Mouse (Mus musculus): ENCODE results near the gene Naaladl1. TPM values are rescaled to one million over a fixed set of nuclear protein-coding genes. Genes with fewer than 3 reads are reported as not detected.
A peak's percentile ranks its signal among the peaks of the same experiment; 100 is the strongest.

The Naaladl1 gene
- polyA plus RNA-seq, 1 experiment: 0.11 TPM

DNA sequence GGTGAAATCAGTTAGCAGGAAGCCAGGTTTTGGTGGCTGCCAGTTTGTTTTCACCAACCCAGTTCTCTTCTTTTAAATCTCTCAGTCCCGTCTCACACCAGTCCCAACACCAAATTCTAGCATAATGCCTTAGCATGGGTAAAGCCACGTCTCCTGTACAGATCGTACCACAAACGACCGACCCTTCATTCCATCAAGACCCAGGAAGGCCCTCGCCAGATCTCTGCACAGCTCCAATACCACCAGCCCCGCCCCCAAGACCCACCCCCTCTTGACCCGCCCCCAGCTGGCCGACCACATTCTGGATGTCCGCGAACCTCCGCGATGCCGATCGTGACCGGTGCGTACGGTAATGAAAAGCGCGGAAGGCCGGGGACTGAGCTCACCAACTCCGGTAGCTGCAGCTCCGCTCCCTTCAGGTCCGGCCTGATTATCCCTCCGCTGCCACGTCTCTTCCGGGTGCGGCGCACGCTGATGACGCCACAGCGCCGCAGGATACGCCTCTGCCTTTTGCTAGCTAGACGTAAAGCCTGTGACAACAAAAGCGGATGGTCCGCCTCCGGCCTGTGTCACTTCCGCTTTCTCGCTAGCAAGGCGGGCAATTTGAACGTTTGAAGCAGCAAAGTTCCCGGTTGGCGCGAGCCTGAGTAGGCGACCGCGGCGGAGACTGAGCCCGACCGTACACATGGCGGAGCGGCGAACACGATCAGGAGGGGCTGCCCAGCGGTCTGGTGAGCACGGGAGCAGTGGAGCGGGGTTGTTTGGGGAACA, 20.9 kb upstream of the Naaladl1 start, which contains the start of the genes Zfpl1 and Cdca5:
Zfpl1 (minus strand) TSS at position 479 of the 771 bp plus-strand sequence.
Cdca5 (plus strand) TSS at position 506 of the 771 bp plus-strand sequence.
- Histone ChIP-seq H3ac (ENCODE audit: control insufficient read depth, insufficient read length) (peak within 1 kb of the TSS; percentile 74), H3K79me2 (ENCODE audit: control insufficient read depth, insufficient read depth) (peaks cover 47% of the 10 kb centered on the region), H3K4me2 (ENCODE audit: low read depth) (peak within 1 kb of the TSS; percentile 97), H3K27me3 (ENCODE audit: control insufficient read depth, insufficient read depth, insufficient read length) (no peaks in the 10 kb centered on the region), H3K36me3 (ENCODE audit: control insufficient read depth, insufficient read depth) (no peaks in the 10 kb centered on the region), H3K4me3 (peak within 1 kb of the TSS; percentile 89)
- peak; percentile 94 for TF ChIP-seq SRF (IDR thresholded peaks at IDR 0.05; ENCODE audit: control insufficient read depth, insufficient read length, low read depth)
- TF ChIP-seq POLR2AphosphoS2 (IDR thresholded peaks at IDR 0.05; ENCODE audit: insufficient read length, low read depth): peak; percentile 20
- peak; percentile 99 for TF ChIP-seq E2F4 (IDR thresholded peaks at IDR 0.05; ENCODE audit: insufficient read depth)
- peak in 2 of 3 experiments; percentile 9 to 63 for TF ChIP-seq MYOG (IDR thresholded peaks at IDR 0.05; ENCODE audit: control insufficient read depth in 1 of 3, insufficient read depth in 1 of 3, insufficient read length in 2 of 3, low read depth in 2 of 3)
- no peak for TF ChIP-seq TCF3 (IDR thresholded peaks at IDR 0.05; ENCODE audit: insufficient read length, low read depth)
- no peak for TF ChIP-seq MAX (IDR thresholded peaks at IDR 0.05; ENCODE audit: low read depth)
- peak; percentile 64 for TF ChIP-seq POLR2A (IDR thresholded peaks at IDR 0.05; ENCODE audit: insufficient read length, low read depth)
- peak in 2 of 3 experiments; percentile 16 for TF ChIP-seq MYOD1 (IDR thresholded peaks at IDR 0.05; ENCODE audit: control insufficient read depth in 1 of 3, insufficient read length in 2 of 3, low read depth in 2 of 3)

DNA sequence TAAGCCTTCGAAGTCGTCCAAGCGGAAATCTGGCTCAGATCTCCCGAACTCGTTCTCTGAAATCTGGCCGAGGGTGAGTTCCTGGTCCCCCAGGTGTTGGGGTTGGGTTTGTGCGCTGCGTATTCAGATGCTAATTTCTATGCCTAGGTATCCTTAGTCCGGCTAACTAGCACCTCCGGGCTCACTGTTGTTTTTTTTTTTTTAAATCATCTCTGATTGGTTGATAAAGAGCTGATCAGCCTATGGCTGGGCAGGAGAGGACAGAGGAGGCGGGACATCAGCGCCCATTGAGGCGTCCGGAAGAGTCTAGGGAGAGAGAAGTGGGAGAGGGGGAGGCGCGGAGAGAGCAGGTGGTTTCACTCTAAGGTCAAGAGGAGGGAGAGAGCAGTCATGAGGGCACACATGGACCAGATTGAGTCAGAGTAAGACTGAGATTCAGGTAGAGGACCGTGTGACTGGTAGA, 20.1 kb upstream of the Naaladl1 start:
- peaks cover 47% of the 10 kb centered on the region for H3K79me2 ChIP-seq (ENCODE audit: control insufficient read depth, insufficient read depth)
- no peaks in the 10 kb centered on the region for H3K27me3 ChIP-seq (ENCODE audit: control insufficient read depth, insufficient read depth, insufficient read length)
- no peak for TF ChIP-seq CEBPB (IDR thresholded peaks at IDR 0.05; ENCODE audit: insufficient read depth, poor library complexity, severe bottlenecking)
- no peak for TF ChIP-seq POLR2AphosphoS2 (IDR thresholded peaks at IDR 0.05; ENCODE audit: insufficient read length, low read depth)
- TF ChIP-seq E2F4 (IDR thresholded peaks at IDR 0.05; ENCODE audit: insufficient read depth): no peak
- no peak for TF ChIP-seq MAX (IDR thresholded peaks at IDR 0.05; ENCODE audit: low read depth)
- TF ChIP-seq USF1 (IDR thresholded peaks at IDR 0.05; ENCODE audit: low read depth): no peak
- no peak for TF ChIP-seq SRF (IDR thresholded peaks at IDR 0.05; ENCODE audit: control insufficient read depth, insufficient read length, low read depth)
- TF ChIP-seq MYOG (IDR thresholded peaks at IDR 0.05; ENCODE audit: control insufficient read depth in 1 of 3, insufficient read depth in 1 of 3, insufficient read length in 2 of 3, low read depth in 2 of 3): no peak
- no peak for TF ChIP-seq REST (IDR thresholded peaks at IDR 0.05; ENCODE audit: insufficient read depth, insufficient read length)
- no peak for TF ChIP-seq TCF12 (IDR thresholded peaks at IDR 0.05; ENCODE audit: insufficient read depth, poor library complexity, severe bottlenecking)
- TF ChIP-seq MYOD1 (IDR thresholded peaks at IDR 0.05; ENCODE audit: control insufficient read depth in 1 of 3, insufficient read length in 2 of 3, low read depth in 2 of 3): no peak
- no peak for TF ChIP-seq TCF3 (IDR thresholded peaks at IDR 0.05; ENCODE audit: insufficient read length, low read depth)
- no peak for TF ChIP-seq POLR2A (IDR thresholded peaks at IDR 0.05; ENCODE audit: insufficient read length, low read depth)
- peak overlapping the region; percentile 74 for H3ac ChIP-seq (ENCODE audit: control insufficient read depth, insufficient read length)
- H3K4me3 ChIP-seq: peak overlapping the region; percentile 89
- H3K36me3 ChIP-seq (ENCODE audit: control insufficient read depth, insufficient read depth): no peaks in the 10 kb centered on the region
- peak overlapping the region; percentile 97 for H3K4me2 ChIP-seq (ENCODE audit: low read depth)

DNA sequence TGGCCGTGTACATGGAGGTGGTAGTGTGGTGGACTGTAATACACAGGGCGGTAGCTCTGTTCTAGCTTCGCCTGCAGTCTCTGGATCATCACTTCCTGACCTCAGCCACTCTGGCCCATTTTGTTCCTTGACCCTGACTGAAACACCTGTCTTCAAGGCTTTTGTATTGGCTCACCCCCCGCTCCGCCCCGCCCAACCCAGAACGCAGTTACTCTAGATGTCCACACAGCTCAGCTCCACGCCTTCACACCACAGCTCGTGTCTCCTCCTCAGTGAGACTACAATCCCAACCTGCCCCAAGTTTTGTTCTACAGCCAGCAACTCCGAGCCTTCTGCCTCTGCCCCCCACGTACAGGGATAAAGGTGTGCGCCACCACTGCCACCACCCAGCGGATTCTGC, 16.7 kb upstream of the Naaladl1 start:
- H3K27me3 ChIP-seq (ENCODE audit: control insufficient read depth, insufficient read depth, insufficient read length): no peaks in the 10 kb centered on the region
- H3K79me2 ChIP-seq (ENCODE audit: control insufficient read depth, insufficient read depth): peaks cover 38% of the 10 kb centered on the region
- no peak overlapping the region for H3ac ChIP-seq (ENCODE audit: control insufficient read depth, insufficient read length)
- no peak overlapping the region for H3K4me2 ChIP-seq (ENCODE audit: low read depth)
- H3K36me3 ChIP-seq (ENCODE audit: control insufficient read depth, insufficient read depth): peaks cover 6% of the 10 kb centered on the region
- no peak for TF ChIP-seq CEBPB (IDR thresholded peaks at IDR 0.05; ENCODE audit: insufficient read depth, poor library complexity, severe bottlenecking)
- no peak for TF ChIP-seq REST (IDR thresholded peaks at IDR 0.05; ENCODE audit: insufficient read depth, insufficient read length)
- TF ChIP-seq MAX (IDR thresholded peaks at IDR 0.05; ENCODE audit: low read depth): no peak
- TF ChIP-seq TCF12 (IDR thresholded peaks at IDR 0.05; ENCODE audit: insufficient read depth, poor library complexity, severe bottlenecking): no peak
- no peak for TF ChIP-seq E2F4 (IDR thresholded peaks at IDR 0.05; ENCODE audit: insufficient read depth)
- TF ChIP-seq MYOD1 (IDR thresholded peaks at IDR 0.05; ENCODE audit: control insufficient read depth in 1 of 3, insufficient read length in 2 of 3, low read depth in 2 of 3): no peak
- no peak overlapping the region for H3K4me3 ChIP-seq

DNA sequence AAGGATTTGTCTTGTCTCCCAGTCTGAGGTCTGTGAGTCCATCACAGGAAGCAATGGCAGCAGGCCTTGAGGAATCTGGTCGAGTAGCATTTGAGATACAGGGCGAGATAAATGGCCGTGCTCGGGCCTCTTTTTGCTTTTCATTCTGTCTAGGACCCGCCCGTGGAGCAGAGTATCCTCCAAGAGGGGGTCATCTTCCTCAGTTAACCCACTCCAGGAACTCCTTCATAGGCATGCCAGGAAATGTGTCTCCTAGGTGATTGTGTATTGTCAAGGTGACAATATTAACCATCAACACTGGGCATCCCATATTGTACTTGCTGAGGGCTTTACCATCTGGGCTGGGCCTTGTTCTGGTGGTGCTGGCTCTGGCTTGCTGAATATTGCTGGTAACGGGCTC, 11.5 kb upstream of the Naaladl1 start, which contains the start of gene AC131692.1:
AC131692.1 (plus strand) TSS at position 301 of the 400 bp plus-strand sequence.
- no peaks in the 10 kb centered on the region for H3K27me3 ChIP-seq (ENCODE audit: control insufficient read depth, insufficient read depth, insufficient read length)
- H3K4me3 ChIP-seq: no peak within 1 kb of the TSS
- H3ac ChIP-seq (ENCODE audit: control insufficient read depth, insufficient read length): no peak within 1 kb of the TSS
- peaks cover 6% of the 10 kb centered on the region for H3K36me3 ChIP-seq (ENCODE audit: control insufficient read depth, insufficient read depth)
- H3K79me2 ChIP-seq (ENCODE audit: control insufficient read depth, insufficient read depth): peaks cover 3% of the 10 kb centered on the region
- H3K4me2 ChIP-seq (ENCODE audit: low read depth): no peak within 1 kb of the TSS
- TF ChIP-seq CEBPB (IDR thresholded peaks at IDR 0.05; ENCODE audit: insufficient read depth, poor library complexity, severe bottlenecking): no peak
- no peak for TF ChIP-seq SRF (IDR thresholded peaks at IDR 0.05; ENCODE audit: control insufficient read depth, insufficient read length, low read depth)
- no peak for TF ChIP-seq MYOD1 (IDR thresholded peaks at IDR 0.05; ENCODE audit: control insufficient read depth in 1 of 3, insufficient read length in 2 of 3, low read depth in 2 of 3)
- TF ChIP-seq TCF12 (IDR thresholded peaks at IDR 0.05; ENCODE audit: insufficient read depth, poor library complexity, severe bottlenecking): no peak

DNA sequence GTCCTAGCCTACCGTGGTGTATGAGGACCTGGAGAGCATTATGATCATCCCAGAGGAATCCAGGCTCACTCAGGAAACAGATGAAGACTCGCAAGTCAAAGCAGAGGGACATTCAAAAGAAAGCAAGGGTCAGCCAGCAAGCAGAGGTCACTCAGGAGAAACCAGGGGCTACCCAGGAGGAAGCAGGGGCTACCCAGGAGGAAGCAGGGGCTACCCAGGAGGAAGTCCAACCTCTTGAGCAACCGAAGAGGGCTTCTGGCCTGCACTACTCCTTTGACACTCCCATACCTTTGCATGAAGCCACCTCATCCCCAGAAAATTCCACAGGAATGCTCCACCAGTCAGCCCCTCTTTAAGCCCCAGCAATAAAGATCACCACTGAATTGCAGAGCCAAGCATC, 7.7 kb upstream of the Naaladl1 start:
- H3K36me3 ChIP-seq (ENCODE audit: control insufficient read depth, insufficient read depth): no peaks in the 10 kb centered on the region
- H3K27me3 ChIP-seq (ENCODE audit: control insufficient read depth, insufficient read depth, insufficient read length): no peaks in the 10 kb centered on the region
- TF ChIP-seq POLR2A (IDR thresholded peaks at IDR 0.05; ENCODE audit: insufficient read length, low read depth): no peak
- TF ChIP-seq MYOD1 (IDR thresholded peaks at IDR 0.05; ENCODE audit: control insufficient read depth in 1 of 3, insufficient read length in 2 of 3, low read depth in 2 of 3): no peak
- no peak for TF ChIP-seq POLR2AphosphoS2 (IDR thresholded peaks at IDR 0.05; ENCODE audit: insufficient read length, low read depth)
- TF ChIP-seq USF1 (IDR thresholded peaks at IDR 0.05; ENCODE audit: low read depth): no peak
- no peak for TF ChIP-seq TCF12 (IDR thresholded peaks at IDR 0.05; ENCODE audit: insufficient read depth, poor library complexity, severe bottlenecking)
- TF ChIP-seq MAX (IDR thresholded peaks at IDR 0.05; ENCODE audit: low read depth): no peak
- TF ChIP-seq E2F4 (IDR thresholded peaks at IDR 0.05; ENCODE audit: insufficient read depth): no peak
- no peak for TF ChIP-seq TCF3 (IDR thresholded peaks at IDR 0.05; ENCODE audit: insufficient read length, low read depth)
- TF ChIP-seq SRF (IDR thresholded peaks at IDR 0.05; ENCODE audit: control insufficient read depth, insufficient read length, low read depth): no peak
- TF ChIP-seq MYOG (IDR thresholded peaks at IDR 0.05; ENCODE audit: control insufficient read depth in 1 of 3, insufficient read depth in 1 of 3, insufficient read length in 2 of 3, low read depth in 2 of 3): no peak
- no peak for TF ChIP-seq CEBPB (IDR thresholded peaks at IDR 0.05; ENCODE audit: insufficient read depth, poor library complexity, severe bottlenecking)
- no peak for TF ChIP-seq REST (IDR thresholded peaks at IDR 0.05; ENCODE audit: insufficient read depth, insufficient read length)
- H3ac ChIP-seq (ENCODE audit: control insufficient read depth, insufficient read length): no peak overlapping the region
- no peak overlapping the region for H3K4me3 ChIP-seq
- H3K4me2 ChIP-seq (ENCODE audit: low read depth): no peak overlapping the region
- H3K79me2 ChIP-seq (ENCODE audit: control insufficient read depth, insufficient read depth): no peaks in the 10 kb centered on the region
